Mouse (Mus musculus) forebrain, embryonic 11.5 days (tissue): ENCODE data around the gene Gtpbp8. TPM values are rescaled to one million over a fixed set of nuclear protein-coding genes. Genes with fewer than 3 reads are reported as not detected.

Experiments
- ATAC-seq: fragments of 200-750 bp; cut with Nextera tagmentation; replicated peaks from 2 replicates; pipeline ENCODE4 v1.8.0; 2017; ENCODE audit warnings: moderate TSS enrichment; ENCODE audit not compliant: low FRiP score
- DNase-seq: peaks from one replicate; pipeline ENCODE4 v3.0.0-alpha.2; 2017; ENCODE audit warnings: low spot score
- H3K27ac ChIP-seq: fragments of 300-500 bp; sonication (generic); 2 replicates; pipeline ENCODE4 v1.5.1; 2014; ENCODE audit warnings: low read depth, low read length
- H3K27me3 ChIP-seq: fragments of 300-500 bp; sonication (generic); 2 replicates; pipeline ENCODE4 v1.6.1; 2014; ENCODE audit warnings: mild to moderate bottlenecking, low read length, mixed read lengths; ENCODE audit not compliant: control insufficient read depth, insufficient read depth
- H3K36me3 ChIP-seq: fragments of 300-500 bp; sonication (generic); 2 replicates; pipeline ENCODE4 v1.6.1; 2014; ENCODE audit warnings: mild to moderate bottlenecking, low read length, moderate library complexity, mixed read lengths; ENCODE audit not compliant: control insufficient read depth, insufficient read depth
- H3K4me1 ChIP-seq: fragments of 300-500 bp; sonication (generic); replicated peaks from 2 replicates; pipeline ENCODE4 v1.6.1; 2014; ENCODE audit warnings: low read length, mixed read lengths; ENCODE audit not compliant: control insufficient read depth, insufficient read depth
- H3K4me2 ChIP-seq: fragments of 300-500 bp; sonication (generic); 2 replicates; pipeline ENCODE4 v1.6.1; 2014; ENCODE audit warnings: low read depth, mild to moderate bottlenecking, low read length, moderate library complexity, mixed read lengths; ENCODE audit not compliant: severe bottlenecking
- H3K4me3 ChIP-seq: fragments of 300-500 bp; sonication (generic); 2 replicates; pipeline ENCODE4 v1.5.1; 2014; ENCODE audit warnings: low read depth, low read length
- H3K9ac ChIP-seq: fragments of 300-500 bp; sonication (generic); 2 replicates; pipeline ENCODE4 v1.6.1; 2014; ENCODE audit warnings: low read length
- H3K9me3 ChIP-seq: fragments of 300-500 bp; sonication (generic); 2 replicates; pipeline ENCODE4 v1.6.1; 2016; ENCODE audit warnings: low read length, mixed read lengths; ENCODE audit not compliant: control insufficient read depth
- WGBS: fragments of 180-500 bp; shearing (Covaris S2); extraction: QIAGEN DNeasy Blood & Tissue Kit; methylation state at CpG from one replicate; pipeline ENCODE4 v1.1.7; 2014; 5-methylcytosine and 5-hydroxymethylcytosine counted together
- polyA plus RNA-seq: library from polyadenylated mRNA; unstranded; fragments of >200 nt; fragmentation: Nextera tagmentation; extraction: Ambion mirVana; gene quantifications from 2 replicates; pipeline ENCODE4 v1.2.1, GENCODE M21; 2014

The Gtpbp8 gene
- polyA plus RNA-seq, 1 experiment from 2014 or later: 34.2 TPM

GRCm38 (mm10) chr16:44767967-44768366, 21.8 kb upstream of the Gtpbp8 start:
- 0 out of 2 replicates have a peak, but pooled peaks cover 2% of the 10 kb centered on the region for H3K4me1 ChIP-seq
- no peaks in the 10 kb centered on the region for H3K27me3 ChIP-seq
- H3K4me2 ChIP-seq: no peak overlapping the region
- ATAC-seq (0 out of 2 replicates have a peak, but pooled peaks have one; percentile 42), DNase-seq (no peak)
- H3K27ac ChIP-seq: no peak overlapping the region
- no peaks in the 10 kb centered on the region for H3K36me3 ChIP-seq
- H3K4me3 ChIP-seq: no peak overlapping the region
- H3K9ac ChIP-seq: no peak overlapping the region
- no peaks in the 10 kb centered on the region for H3K9me3 ChIP-seq
- WGBS: 56% methylated on average over 2 of the region's 2 CpGs

GRCm38 (mm10) chr16:44767506-44767905, 21.3 kb upstream of the Gtpbp8 start:
- H3K9me3 ChIP-seq: no peaks in the 10 kb centered on the region
- no peak for ATAC-seq
- H3K9ac ChIP-seq: no peak overlapping the region
- H3K36me3 ChIP-seq: no peaks in the 10 kb centered on the region
- no peaks in the 10 kb centered on the region for H3K27me3 ChIP-seq
- no peak overlapping the region for H3K4me2 ChIP-seq
- H3K4me1 ChIP-seq: 0 out of 2 replicates have a peak, but pooled peaks cover 2% of the 10 kb centered on the region
- H3K4me3 ChIP-seq: no peak overlapping the region
- WGBS: 90% methylated on average over 7 of the region's 7 CpGs
- no peak overlapping the region for H3K27ac ChIP-seq
- DNase-seq: no peak

- no peak for ATAC-seq
- Histone ChIP-seq H3K4me2 (no peak overlapping the region), H3K4me3 (no peak overlapping the region), H3K9me3 (no peaks in the 10 kb centered on the region), H3K27ac (no peak overlapping the region), H3K27me3 (no peaks in the 10 kb centered on the region), H3K4me1 (0 out of 2 replicates have a peak, but pooled peaks cover 2% of the 10 kb centered on the region), H3K36me3 (no peaks in the 10 kb centered on the region), H3K9ac (no peak overlapping the region)
- WGBS: 90% methylated on average over 9 of the region's 9 CpGs
- DNase-seq: no peak
Observed at GRCm38 (mm10) chr16:44766320-44766892, 20.2 kb upstream of the Gtpbp8 start.

GRCm38 (mm10) chr16:44765555-44766319, 19.6 kb upstream of the Gtpbp8 start, which contains the start of gene Cd200r1:
Gene Cd200r1, plus strand, starts transcription at chr16:44765736.
- H3K4me2 ChIP-seq: no peak within 1 kb of the TSS
- ATAC-seq (no peak), DNase-seq (no peak)
- H3K4me3 ChIP-seq: no peak within 1 kb of the TSS
- no peak within 1 kb of the TSS for H3K27ac ChIP-seq
- no peaks in the 10 kb centered on the region for H3K36me3 ChIP-seq
- H3K27me3 ChIP-seq: no peaks in the 10 kb centered on the region
- 0 out of 2 replicates have a peak, but pooled peaks cover 2% of the 10 kb centered on the region for H3K4me1 ChIP-seq
- 82% methylated on average over 22 of the region's 22 CpGs for WGBS
- H3K9ac ChIP-seq: no peak within 1 kb of the TSS
- H3K9me3 ChIP-seq: no peaks in the 10 kb centered on the region

- Histone ChIP-seq H3K4me1 (no peaks in the 10 kb centered on the region), H3K27me3 (no peaks in the 10 kb centered on the region), H3K9me3 (no peaks in the 10 kb centered on the region), H3K9ac (no peak overlapping the region), H3K4me3 (no peak overlapping the region), H3K36me3 (no peaks in the 10 kb centered on the region), H3K27ac (no peak overlapping the region), H3K4me2 (no peak overlapping the region)
- DNase-seq: no peak
- 76% methylated on average over 1 of the region's 1 CpGs for WGBS
- ATAC-seq: no peak
Observed at GRCm38 (mm10) chr16:44761811-44762210, 15.6 kb upstream of the Gtpbp8 start.

GRCm38 (mm10) chr16:44757700-44758099, 11.5 kb upstream of the Gtpbp8 start:
- Histone ChIP-seq H3K4me3 (no peak overlapping the region), H3K4me1 (no peaks in the 10 kb centered on the region), H3K36me3 (no peaks in the 10 kb centered on the region), H3K27ac (no peak overlapping the region), H3K27me3 (no peaks in the 10 kb centered on the region), H3K9me3 (no peaks in the 10 kb centered on the region), H3K9ac (no peak overlapping the region), H3K4me2 (no peak overlapping the region)
- no peak for ATAC-seq
- 94% methylated on average over 8 of the region's 8 CpGs for WGBS
- no peak for DNase-seq

- 63% methylated on average over 3 of the region's 3 CpGs for WGBS
- no peak overlapping the region for H3K9ac ChIP-seq
- no peaks in the 10 kb centered on the region for H3K27me3 ChIP-seq
- no peak for ATAC-seq
- no peak overlapping the region for H3K4me3 ChIP-seq
- no peaks in the 10 kb centered on the region for H3K36me3 ChIP-seq
- H3K9me3 ChIP-seq: no peaks in the 10 kb centered on the region
- H3K4me1 ChIP-seq: peaks cover 3% of the 10 kb centered on the region; the same call in 1 of the 2 replicates
- no peak overlapping the region for H3K4me2 ChIP-seq
- H3K27ac ChIP-seq: no peak overlapping the region
- no peak for DNase-seq
Observed at GRCm38 (mm10) chr16:44748007-44748406, 1.8 kb upstream of the Gtpbp8 start.

- H3K27me3 ChIP-seq: no peaks in the 10 kb centered on the region
- H3K4me3 ChIP-seq: peak overlapping the region; percentile 66
- no peaks in the 10 kb centered on the region; the same call in 1 of the 2 replicates for H3K36me3 ChIP-seq
- H3K9ac ChIP-seq: peak overlapping the region; percentile 77
- 8% methylated on average over 14 of the region's 14 CpGs for WGBS
- no peak overlapping the region; the same call in 1 of the 2 replicates for H3K27ac ChIP-seq
- no peaks in the 10 kb centered on the region for H3K9me3 ChIP-seq
- DNase-seq (peak; percentile 55), ATAC-seq (peak; percentile 60)
- peak overlapping the region; percentile 85 for H3K4me2 ChIP-seq
- H3K4me1 ChIP-seq: peaks cover 3% of the 10 kb centered on the region; the same call in 1 of the 2 replicates
Observed at GRCm38 (mm10) chr16:44745471-44745865, 695 bp downstream of the Gtpbp8 start.
